Mouse (Mus musculus) liver, embryonic 16.5 days (tissue): ENCODE data around the gene Gdpd2. TPM values are rescaled to one million over a fixed set of nuclear protein-coding genes. Genes with fewer than 3 reads are reported as not detected.

Source experiments
- ATAC-seq: fragments of 200-750 bp; cut with Nextera tagmentation; 2 replicates; pipeline ENCODE4 v1.8.0; 2017; ENCODE audit warnings: low read depth, mild to moderate bottlenecking, moderate number of reproducible peaks, moderate library complexity
- H3K27ac ChIP-seq: fragments of 300-500 bp; sonication (generic); 2 replicates; pipeline ENCODE4 v1.5.1; 2014; ENCODE audit warnings: mild to moderate bottlenecking, low read length
- H3K27me3 ChIP-seq: fragments of 300-500 bp; sonication (generic); 2 replicates; pipeline ENCODE4 v1.6.1; 2014; ENCODE audit warnings: low read depth, low read length, mixed read lengths; ENCODE audit not compliant: control insufficient read depth, insufficient read depth
- H3K36me3 ChIP-seq: fragments of 300-500 bp; sonication (generic); 2 replicates; pipeline ENCODE4 v1.6.1; 2014; ENCODE audit warnings: mild to moderate bottlenecking; ENCODE audit not compliant: control insufficient read depth, insufficient read depth
- H3K4me1 ChIP-seq: fragments of 300-500 bp; sonication (generic); 2 replicates; pipeline ENCODE4 v1.6.1; 2014; ENCODE audit warnings: low read depth, low read length, mixed read lengths; ENCODE audit not compliant: control insufficient read depth
- H3K4me2 ChIP-seq: fragments of 300-500 bp; sonication (generic); 2 replicates; pipeline ENCODE4 v1.6.1; 2014; ENCODE audit warnings: low read depth, low read length, mixed read lengths
- H3K4me3 ChIP-seq: fragments of 300-500 bp; sonication (generic); 2 replicates; pipeline ENCODE4 v1.5.1; 2014; ENCODE audit warnings: low read depth, mild to moderate bottlenecking, low read length
- H3K9ac ChIP-seq: fragments of 300-500 bp; sonication (generic); 2 replicates; pipeline ENCODE4 v1.6.1; 2014; ENCODE audit warnings: low read depth, low read length
- H3K9me3 ChIP-seq: fragments of 300-500 bp; sonication (generic); replicated peaks from 2 replicates; pipeline ENCODE4 v1.6.1; 2016; ENCODE audit warnings: low read length; ENCODE audit not compliant: control insufficient read depth
- WGBS: fragments of 180-500 bp; shearing (Covaris S2); extraction: QIAGEN DNeasy Blood & Tissue Kit; methylation state at CpG from one replicate; pipeline ENCODE4 v1.1.7; 2014; ENCODE audit not compliant: insufficient replicate concordance; 5-methylcytosine and 5-hydroxymethylcytosine counted together
- polyA plus RNA-seq: library from polyadenylated mRNA; unstranded; fragments of >200 nt; fragmentation: Nextera tagmentation; extraction: Ambion mirVana; gene quantifications from 2 replicates; pipeline ENCODE4 v1.2.1, GENCODE M21; 2015

Gene Gdpd2
- polyA plus RNA-seq, 1 experiment from 2014 or later = 0.08 TPM

DNA sequence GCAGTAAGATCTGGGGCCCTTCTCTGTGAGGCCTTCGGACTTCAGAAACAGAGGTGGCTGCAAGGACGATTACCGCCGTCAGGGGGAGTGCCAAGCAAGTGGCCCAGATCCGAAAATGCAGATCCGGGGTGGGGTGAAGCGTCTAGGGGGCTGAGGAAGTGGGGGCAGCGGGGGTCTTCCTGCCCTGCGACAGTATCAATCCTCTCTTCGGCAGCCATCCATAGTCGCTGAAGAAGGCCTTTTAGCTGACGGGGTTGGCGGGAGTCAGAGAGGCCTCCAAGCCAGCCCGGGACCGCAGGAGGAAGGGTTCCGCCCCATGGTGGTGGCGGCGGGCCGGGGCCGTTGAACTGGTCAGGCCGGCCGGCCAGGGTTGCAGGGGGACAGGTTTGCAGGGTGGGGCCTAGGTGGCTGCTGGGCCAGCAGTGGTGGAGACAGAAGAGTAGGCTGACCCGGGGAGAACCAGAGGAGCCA is 44.7 kb downstream of the Gdpd2 start:
- H3K27ac ChIP-seq = no peak overlapping the region

DNA sequence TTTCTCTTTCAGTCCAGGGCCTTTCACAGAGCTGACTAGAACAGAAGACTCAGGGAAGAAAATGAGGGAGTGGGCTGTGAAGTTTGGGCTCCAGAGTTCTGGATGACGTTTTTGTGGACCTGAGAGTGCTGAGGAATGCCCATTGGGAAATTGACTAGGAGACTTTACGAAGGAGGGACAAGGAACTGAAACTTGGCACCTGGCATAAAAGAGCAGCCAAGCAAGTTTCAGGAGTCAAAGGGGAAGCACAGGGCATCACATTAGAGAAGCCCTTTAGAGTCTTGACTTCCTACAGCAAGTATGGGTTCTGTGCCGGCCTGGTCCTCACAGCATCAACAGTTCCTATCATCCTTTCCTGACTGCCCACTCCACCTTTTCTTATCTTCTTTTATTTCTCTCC is 45.7 kb downstream of the Gdpd2 start:
- Histone ChIP-seq H3K27me3 (no peaks in the 10 kb centered on the region), H3K4me1 (no peaks in the 10 kb centered on the region), H3K4me2 (no peak overlapping the region), H3K36me3 (no peaks in the 10 kb centered on the region), H3K9me3 (no peaks in the 10 kb centered on the region), H3K4me3 (no peak overlapping the region), H3K9ac (no peak overlapping the region), H3K27ac (no peak overlapping the region)
- no peak for ATAC-seq
- WGBS = 70% methylated on average over 3 of the region's 3 CpGs

More for the DNA sequence above, 44.7 kb downstream of the Gdpd2 start:
- no peaks in the 10 kb centered on the region for H3K4me1 ChIP-seq
- ATAC-seq = no peak
- H3K27me3 ChIP-seq = no peaks in the 10 kb centered on the region
- 17% methylated on average over 23 of the region's 23 CpGs for WGBS
- peak overlapping the region; percentile 53 for H3K4me2 ChIP-seq
- no peaks in the 10 kb centered on the region for H3K36me3 ChIP-seq
- no peaks in the 10 kb centered on the region for H3K9me3 ChIP-seq
- H3K9ac ChIP-seq = peak overlapping the region; percentile 37; the same call in 1 of the 2 replicates
- H3K4me3 ChIP-seq = peak overlapping the region; percentile 53

DNA sequence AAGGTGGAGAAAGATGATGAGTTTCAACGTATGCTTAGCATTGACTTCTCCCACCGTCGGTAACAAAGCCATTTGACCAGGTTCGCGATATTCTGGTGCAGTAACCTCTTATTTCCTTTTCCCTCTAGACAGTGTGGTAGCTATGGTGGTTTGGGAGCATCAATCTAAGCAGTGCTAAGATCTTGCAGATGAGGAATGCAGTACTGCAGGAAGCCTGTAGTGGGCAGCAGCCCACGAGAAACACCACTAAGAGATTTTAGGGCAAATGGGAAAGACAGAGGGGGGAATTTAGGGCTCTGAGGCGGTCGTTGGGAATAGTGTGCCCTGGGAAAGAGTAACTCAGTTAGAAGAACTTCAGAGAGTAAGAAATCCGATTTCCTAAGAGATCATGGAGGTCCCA is 46.8 kb downstream of the Gdpd2 start:
- no peaks in the 10 kb centered on the region for H3K36me3 ChIP-seq
- peak overlapping the region; percentile 47 for H3K4me2 ChIP-seq
- H3K4me3 ChIP-seq = peak overlapping the region; percentile 55
- H3K27me3 ChIP-seq = no peaks in the 10 kb centered on the region
- H3K9me3 ChIP-seq = no peaks in the 10 kb centered on the region
- no peaks in the 10 kb centered on the region for H3K4me1 ChIP-seq
- H3K27ac ChIP-seq = no peak overlapping the region
- WGBS = 14% methylated on average over 9 of the region's 9 CpGs
- no peak overlapping the region for H3K9ac ChIP-seq
- ATAC-seq = 0 out of 2 replicates have a peak, but pooled peaks have one; percentile 25

DNA sequence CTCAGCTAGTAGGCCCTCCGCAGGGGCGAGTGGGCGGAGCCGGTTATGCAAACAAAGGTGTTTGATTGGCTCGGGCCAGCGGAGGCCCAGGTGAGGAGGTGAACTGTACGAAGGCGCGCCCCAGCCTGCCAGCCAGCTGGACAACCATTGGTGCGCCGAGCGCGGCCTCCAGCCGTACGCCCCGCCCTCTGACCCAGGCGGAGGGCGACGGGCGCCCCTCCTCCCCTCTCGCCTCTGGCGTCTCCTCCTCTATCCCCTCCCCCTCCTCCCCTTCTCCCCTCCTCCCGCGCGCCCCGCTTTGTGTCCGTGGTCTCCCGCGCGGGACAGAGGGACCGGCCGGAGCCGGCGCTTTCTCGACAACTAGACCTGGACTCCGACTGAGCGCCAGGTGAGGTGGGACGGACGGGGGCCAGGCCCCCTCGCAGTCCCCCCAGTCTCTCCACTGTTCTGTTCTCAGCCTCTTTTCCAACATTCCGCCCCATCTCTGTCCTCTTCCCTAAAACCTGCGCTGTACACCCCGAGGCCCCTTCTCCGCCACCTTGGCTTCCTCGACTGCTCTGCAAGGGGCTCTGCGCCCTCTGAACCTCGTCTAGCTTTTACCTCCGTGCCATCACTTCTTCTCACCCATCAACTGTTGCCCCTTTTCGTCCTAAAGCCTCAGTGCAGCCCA is 47.4 kb downstream of the Gdpd2 start:
- no peaks in the 10 kb centered on the region for H3K4me1 ChIP-seq
- WGBS = 10% methylated on average over 37 of the region's 49 CpGs
- peak overlapping the region; percentile 55 for H3K4me3 ChIP-seq
- 0 out of 2 replicates have a peak overlapping the region, but pooled peaks have one; percentile 8 for H3K9ac ChIP-seq
- H3K9me3 ChIP-seq = no peaks in the 10 kb centered on the region
- H3K4me2 ChIP-seq = peak overlapping the region; percentile 47
- peak; percentile 96 for ATAC-seq
- H3K27ac ChIP-seq = no peak overlapping the region
- no peaks in the 10 kb centered on the region for H3K27me3 ChIP-seq
- H3K36me3 ChIP-seq = no peaks in the 10 kb centered on the region

DNA sequence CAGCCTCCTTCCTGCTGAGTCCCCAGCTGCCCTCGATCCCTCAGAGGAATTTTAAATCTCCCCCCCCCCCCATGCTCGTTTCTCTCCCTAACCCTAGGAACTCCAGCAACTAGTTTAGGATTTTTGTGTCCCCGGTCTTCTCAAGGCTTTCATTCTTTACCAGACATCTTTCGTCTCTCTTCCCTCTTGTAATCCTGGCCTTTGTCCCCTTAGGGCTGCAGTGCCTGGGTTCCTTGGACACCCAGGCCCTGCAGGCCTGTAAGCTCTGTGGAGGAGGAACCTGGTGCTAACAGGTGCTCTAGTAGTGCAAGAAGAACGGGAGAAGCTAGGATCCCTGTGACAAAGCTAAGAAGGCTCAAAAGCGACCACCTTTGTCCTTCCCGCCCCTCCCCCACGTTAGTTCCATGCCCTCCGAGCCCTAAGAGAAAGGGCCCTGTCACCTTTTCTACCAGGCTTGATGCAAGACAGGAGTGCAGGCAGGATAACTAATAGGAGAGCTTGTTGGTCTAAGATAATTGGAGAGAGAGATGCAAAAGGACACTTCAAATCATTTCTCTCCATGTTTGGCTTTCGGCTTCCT is 48.1 kb downstream of the Gdpd2 start:
- Histone ChIP-seq H3K4me3 (peak overlapping the region; percentile 55), H3K36me3 (no peaks in the 10 kb centered on the region), H3K27ac (no peak overlapping the region), H3K4me1 (no peaks in the 10 kb centered on the region), H3K9me3 (no peaks in the 10 kb centered on the region), H3K27me3 (no peaks in the 10 kb centered on the region), H3K4me2 (peak overlapping the region; percentile 47), H3K9ac (no peak overlapping the region)
- WGBS = 22% methylated on average over 10 of the region's 10 CpGs
- no peak for ATAC-seq

DNA sequence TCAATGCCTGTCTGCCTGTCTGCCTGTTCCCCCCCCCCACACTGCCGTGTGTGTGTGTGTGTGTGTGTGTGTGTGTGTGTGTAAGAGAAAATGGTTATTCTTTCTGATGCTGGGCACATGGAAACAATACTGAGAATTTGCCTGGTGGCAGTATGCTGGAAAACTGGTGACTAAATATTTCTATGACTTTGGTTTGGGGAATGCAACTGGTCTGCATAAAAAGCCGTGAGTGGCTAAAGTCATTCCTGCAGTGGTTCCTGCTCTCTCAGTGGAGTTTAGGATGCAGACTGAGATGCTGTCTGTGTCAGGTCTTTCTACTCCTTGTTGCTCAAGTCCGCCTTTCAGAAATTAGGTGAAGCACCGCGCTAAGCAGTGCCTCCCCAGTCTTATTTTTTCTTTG is 48.7 kb downstream of the Gdpd2 start:
- Histone ChIP-seq H3K27me3 (no peaks in the 10 kb centered on the region), H3K36me3 (no peaks in the 10 kb centered on the region), H3K27ac (no peak overlapping the region), H3K9ac (no peak overlapping the region), H3K4me2 (0 out of 2 replicates have a peak overlapping the region, but pooled peaks have one; percentile 24), H3K4me3 (no peak overlapping the region), H3K9me3 (no peaks in the 10 kb centered on the region), H3K4me1 (no peaks in the 10 kb centered on the region)
- WGBS = 42% methylated on average over 5 of the region's 5 CpGs
- no peak for ATAC-seq

Other genes starting within 250 kb of the Gdpd2 start
- gene Igbp1, start 235.6 kb upstream of the Gdpd2 start, polyA plus RNA-seq = 11.3 and 11.9 TPM in 2 replicates
- not detected in 2 replicates for gene Dgat2l6, start 205.0 kb upstream of the Gdpd2 start, polyA plus RNA-seq
- gene Awat1, start 157.6 kb upstream of the Gdpd2 start, polyA plus RNA-seq = not detected in 2 replicates
- gene P2ry4, start 135.0 kb upstream of the Gdpd2 start, polyA plus RNA-seq = 0.74 TPM in 2 replicates
- not detected in 2 replicates for gene Arr3, start 124.4 kb upstream of the Gdpd2 start, polyA plus RNA-seq
- 21.2 and 22.6 TPM in 2 replicates for gene Kif4, start 104.1 kb upstream of the Gdpd2 start, polyA plus RNA-seq
- gene Pdzd11, start 103.3 kb upstream of the Gdpd2 start, polyA plus RNA-seq = 49.4 and 56.1 TPM in 2 replicates
- 0.72 and 0.79 TPM in 2 replicates for gene Dlg3, start 37.8 kb downstream of the Gdpd2 start, polyA plus RNA-seq